Mouse (Mus musculus): Measurements from ENCODE around the gene Tfap2e. TPM values are rescaled to one million over a fixed set of nuclear protein-coding genes. Genes with fewer than 3 reads are reported as not detected.

Tfap2e gene
- polyA plus RNA-seq, 1 experiment = 0.39 TPM

GRCm38 (mm10) chr4:126706630-126707438 is 29.2 kb downstream of the Tfap2e start:
- no peak overlapping the region for H3K4me3 ChIP-seq (ENCODE audit: low read depth, low read length)
- TF ChIP-seq EP300 (IDR thresholded peaks at IDR 0.05; ENCODE audit: insufficient read depth, low read depth, low read length) (no peak), CTCF (IDR thresholded peaks at IDR 0.05; ENCODE audit: low read depth, low read length) (no peak)
- no peak overlapping the region for H3K27ac ChIP-seq (ENCODE audit: insufficient read depth, low read length)
- no peaks in the 10 kb centered on the region for H3K9me3 ChIP-seq (replicated peaks; ENCODE audit: control insufficient read depth, insufficient read depth, low read length, poor library complexity, severe bottlenecking)
- H3K27me3 ChIP-seq (ENCODE audit: control insufficient read depth, insufficient read depth, low read length, poor library complexity, severe bottlenecking) = no peaks in the 10 kb centered on the region
- H3K9ac ChIP-seq (ENCODE audit: low read depth, poor library complexity, severe bottlenecking) = no peak overlapping the region
- H3K36me3 ChIP-seq (ENCODE audit: control insufficient read depth, insufficient read depth, low read length, poor library complexity, severe bottlenecking) = peaks cover 40% of the 10 kb centered on the region
- no peaks in the 10 kb centered on the region for H3K4me1 ChIP-seq (ENCODE audit: control insufficient read depth, insufficient read depth, low read length)

DNA sequence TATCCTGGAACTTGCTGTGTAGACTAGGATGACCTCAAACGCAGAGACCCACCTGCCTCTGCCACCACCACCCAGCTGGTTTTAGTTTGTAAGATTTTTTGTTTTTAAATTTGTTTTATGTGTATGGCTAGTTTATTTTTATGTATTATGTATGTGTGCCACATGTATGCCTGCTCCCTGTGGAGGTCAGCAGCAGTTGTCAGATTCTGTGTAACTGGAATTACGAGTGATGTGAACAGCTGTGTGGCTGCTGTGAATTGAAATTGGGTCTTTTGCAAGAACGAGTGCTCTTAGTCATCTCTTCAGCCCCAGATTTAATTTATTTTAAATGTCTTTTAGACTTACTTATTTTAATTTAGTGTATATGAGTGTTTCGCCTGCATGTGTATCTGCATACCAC is 39.1 kb downstream of the Tfap2e start:
- Histone ChIP-seq H3K27ac (ENCODE audit: insufficient read depth, low read length) (no peak overlapping the region), H3K9me3 (replicated peaks; ENCODE audit: control insufficient read depth, insufficient read depth, low read length, poor library complexity, severe bottlenecking) (no peaks in the 10 kb centered on the region), H3K36me3 (ENCODE audit: control insufficient read depth, insufficient read depth, low read length, poor library complexity, severe bottlenecking) (peaks cover 20% of the 10 kb centered on the region), H3K4me3 (ENCODE audit: low read depth, low read length) (no peak overlapping the region), H3K4me1 (ENCODE audit: control insufficient read depth, insufficient read depth, low read length) (no peaks in the 10 kb centered on the region), H3K9ac (ENCODE audit: low read depth, poor library complexity, severe bottlenecking) (no peak overlapping the region), H3K27me3 (ENCODE audit: control insufficient read depth, insufficient read depth, low read length, poor library complexity, severe bottlenecking) (no peaks in the 10 kb centered on the region)
- TF ChIP-seq CTCF (IDR thresholded peaks at IDR 0.05; ENCODE audit: low read depth, low read length) (no peak), EP300 (IDR thresholded peaks at IDR 0.05; ENCODE audit: insufficient read depth, low read depth, low read length) (no peak), POLR2A (IDR thresholded peaks at IDR 0.05; ENCODE audit: insufficient read depth, low read length) (no peak)

GRCm38 (mm10) chr4:126693021-126693420 is 43.0 kb downstream of the Tfap2e start:
- Histone ChIP-seq H3K27ac (ENCODE audit: insufficient read depth, low read length) (no peak overlapping the region), H3K4me3 (ENCODE audit: low read depth, low read length) (no peak overlapping the region), H3K27me3 (ENCODE audit: control insufficient read depth, insufficient read depth, low read length, poor library complexity, severe bottlenecking) (no peaks in the 10 kb centered on the region), H3K9me3 (replicated peaks; ENCODE audit: control insufficient read depth, insufficient read depth, low read length, poor library complexity, severe bottlenecking) (no peaks in the 10 kb centered on the region), H3K4me1 (ENCODE audit: control insufficient read depth, insufficient read depth, low read length) (no peaks in the 10 kb centered on the region), H3K9ac (ENCODE audit: low read depth, poor library complexity, severe bottlenecking) (no peak overlapping the region), H3K36me3 (ENCODE audit: control insufficient read depth, insufficient read depth, low read length, poor library complexity, severe bottlenecking) (peaks cover 16% of the 10 kb centered on the region)
- TF ChIP-seq POLR2A (IDR thresholded peaks at IDR 0.05; ENCODE audit: insufficient read depth, low read length) = no peak
- no peak for TF ChIP-seq CTCF (IDR thresholded peaks at IDR 0.05; ENCODE audit: low read depth, low read length)
- TF ChIP-seq EP300 (IDR thresholded peaks at IDR 0.05; ENCODE audit: insufficient read depth, low read depth, low read length) = no peak

DNA sequence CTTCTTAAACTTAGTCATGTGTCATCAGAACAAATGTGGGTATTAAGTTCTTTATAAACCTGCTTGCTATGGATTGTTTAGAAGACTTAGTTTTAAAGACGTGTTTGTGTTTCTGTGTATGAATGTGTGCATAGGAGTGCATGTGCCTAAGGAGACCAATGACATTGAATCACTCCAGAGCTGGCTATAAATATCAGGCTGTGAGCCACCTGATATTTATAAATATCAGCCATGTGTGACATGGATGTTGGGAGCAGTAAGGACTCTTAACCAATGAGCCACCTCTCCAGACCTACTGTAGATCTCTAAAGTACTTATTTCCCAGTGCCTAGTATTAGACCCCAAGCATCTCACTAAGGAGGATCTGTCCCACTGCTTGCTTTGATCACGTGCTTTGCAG is 46.6 kb downstream of the Tfap2e start:
- no peak for TF ChIP-seq CTCF (IDR thresholded peaks at IDR 0.05; ENCODE audit: low read depth, low read length)
- TF ChIP-seq EP300 (IDR thresholded peaks at IDR 0.05; ENCODE audit: insufficient read depth, low read depth, low read length) = no peak
- TF ChIP-seq POLR2A (IDR thresholded peaks at IDR 0.05; ENCODE audit: insufficient read depth, low read length) = no peak

DNA sequence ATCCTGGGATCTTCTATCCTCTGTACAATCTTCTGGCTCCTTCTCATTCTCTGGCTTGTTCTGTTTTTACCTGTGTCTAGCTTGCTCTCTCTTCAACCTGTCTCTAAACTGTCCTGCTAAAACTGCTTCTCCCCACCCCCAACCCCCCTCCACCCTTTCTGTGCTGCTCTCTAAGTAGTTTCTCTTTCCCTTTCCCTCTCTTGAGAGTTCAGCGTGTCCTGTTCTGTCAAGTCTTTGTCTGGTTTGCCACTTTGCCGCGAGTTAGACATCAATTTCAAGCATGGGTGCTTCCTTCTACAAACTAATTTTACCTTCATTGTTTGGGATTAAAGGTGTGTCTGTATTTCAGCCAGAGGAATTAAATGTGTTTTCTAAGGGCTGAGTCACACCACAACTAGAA is 53.0 kb downstream of the Tfap2e start:
- Histone ChIP-seq H3K4me1 (ENCODE audit: control insufficient read depth, insufficient read depth, low read length) (no peaks in the 10 kb centered on the region), H3K9ac (ENCODE audit: low read depth, poor library complexity, severe bottlenecking) (no peak overlapping the region), H3K27ac (ENCODE audit: insufficient read depth, low read length) (no peak overlapping the region), H3K9me3 (replicated peaks; ENCODE audit: control insufficient read depth, insufficient read depth, low read length, poor library complexity, severe bottlenecking) (no peaks in the 10 kb centered on the region), H3K27me3 (ENCODE audit: control insufficient read depth, insufficient read depth, low read length, poor library complexity, severe bottlenecking) (no peaks in the 10 kb centered on the region), H3K4me3 (ENCODE audit: low read depth, low read length) (no peak overlapping the region), H3K36me3 (ENCODE audit: control insufficient read depth, insufficient read depth, low read length, poor library complexity, severe bottlenecking) (peaks cover 27% of the 10 kb centered on the region)
- no peak for TF ChIP-seq EP300 (IDR thresholded peaks at IDR 0.05; ENCODE audit: insufficient read depth, low read depth, low read length)
- TF ChIP-seq POLR2A (IDR thresholded peaks at IDR 0.05; ENCODE audit: insufficient read depth, low read length) = no peak
- TF ChIP-seq CTCF (IDR thresholded peaks at IDR 0.05; ENCODE audit: low read depth, low read length) = no peak

More for the DNA sequence above, 46.6 kb downstream of the Tfap2e start:
- Histone ChIP-seq H3K27ac (ENCODE audit: insufficient read depth, low read length) (no peak overlapping the region), H3K9me3 (replicated peaks; ENCODE audit: control insufficient read depth, insufficient read depth, low read length, poor library complexity, severe bottlenecking) (no peaks in the 10 kb centered on the region), H3K4me3 (ENCODE audit: low read depth, low read length) (no peak overlapping the region), H3K36me3 (ENCODE audit: control insufficient read depth, insufficient read depth, low read length, poor library complexity, severe bottlenecking) (peaks cover 32% of the 10 kb centered on the region), H3K9ac (ENCODE audit: low read depth, poor library complexity, severe bottlenecking) (no peak overlapping the region), H3K27me3 (ENCODE audit: control insufficient read depth, insufficient read depth, low read length, poor library complexity, severe bottlenecking) (no peaks in the 10 kb centered on the region), H3K4me1 (ENCODE audit: control insufficient read depth, insufficient read depth, low read length) (no peaks in the 10 kb centered on the region)

DNA sequence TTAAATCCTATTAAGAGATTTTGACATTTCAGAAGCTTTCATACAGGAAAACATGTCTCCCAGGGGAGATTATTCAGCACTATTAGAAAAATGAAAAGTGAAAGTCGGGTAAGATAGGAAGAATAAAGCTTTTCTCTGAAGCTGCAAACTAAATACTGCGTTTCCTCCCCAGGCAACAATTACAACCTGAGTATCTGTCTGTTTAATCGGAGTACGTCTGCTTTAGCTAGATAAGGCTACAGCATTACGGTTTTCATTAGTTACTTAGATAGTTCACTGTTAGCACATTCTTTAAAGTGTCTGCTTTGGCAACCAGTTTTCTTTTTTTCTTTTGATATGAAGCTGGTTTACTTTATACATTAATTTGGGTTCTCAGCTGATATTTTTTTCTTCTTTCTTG is 53.7 kb downstream of the Tfap2e start:
- TF ChIP-seq CTCF (IDR thresholded peaks at IDR 0.05; ENCODE audit: low read depth, low read length) (no peak), POLR2A (IDR thresholded peaks at IDR 0.05; ENCODE audit: insufficient read depth, low read length) (no peak), EP300 (IDR thresholded peaks at IDR 0.05; ENCODE audit: insufficient read depth, low read depth, low read length) (no peak)
- H3K27me3 ChIP-seq (ENCODE audit: control insufficient read depth, insufficient read depth, low read length, poor library complexity, severe bottlenecking) = no peaks in the 10 kb centered on the region
- H3K4me3 ChIP-seq (ENCODE audit: low read depth, low read length) = no peak overlapping the region
- peaks cover 21% of the 10 kb centered on the region for H3K36me3 ChIP-seq (ENCODE audit: control insufficient read depth, insufficient read depth, low read length, poor library complexity, severe bottlenecking)
- H3K9ac ChIP-seq (ENCODE audit: low read depth, poor library complexity, severe bottlenecking) = no peak overlapping the region
- no peaks in the 10 kb centered on the region for H3K9me3 ChIP-seq (replicated peaks; ENCODE audit: control insufficient read depth, insufficient read depth, low read length, poor library complexity, severe bottlenecking)
- H3K27ac ChIP-seq (ENCODE audit: insufficient read depth, low read length) = no peak overlapping the region
- no peaks in the 10 kb centered on the region for H3K4me1 ChIP-seq (ENCODE audit: control insufficient read depth, insufficient read depth, low read length)
